Mouse (Mus musculus): ENCODE data around the gene Erbb2. TPM values are rescaled to one million over a fixed set of nuclear protein-coding genes. Genes with fewer than 3 reads are reported as not detected.
"Not testable (repeated sequence)": the region's sequence is repeated elsewhere in the genome, so short reads cannot be mapped to it uniquely, and the experiment has no call there.

The Erbb2 gene
- polyA plus RNA-seq, 1 experiment = 2.0 TPM

- Histone ChIP-seq H3K27ac (ENCODE audit: insufficient read depth, low read length) (no peak overlapping the region), H3K4me1 (ENCODE audit: control insufficient read depth, insufficient read depth, low read length) (no peaks in the 10 kb centered on the region), H3K4me3 (ENCODE audit: insufficient read depth, low read length) (no peak overlapping the region)
- no peak for TF ChIP-seq CTCF (IDR thresholded peaks at IDR 0.05; ENCODE audit: extremely low read depth, insufficient read depth, low read length)
- no peak for TF ChIP-seq POLR2A (IDR thresholded peaks at IDR 0.05; ENCODE audit: extremely low read depth, insufficient read depth, low read length)
Observed at GRCm38 (mm10) chr11:98373244-98373643, 39.0 kb upstream of the Erbb2 start.

- Histone ChIP-seq H3K27ac (ENCODE audit: insufficient read depth, low read length) (no peak overlapping the region), H3K4me1 (ENCODE audit: control insufficient read depth, insufficient read depth, low read length) (no peaks in the 10 kb centered on the region), H3K4me3 (ENCODE audit: insufficient read depth, low read length) (no peak overlapping the region)
- TF ChIP-seq POLR2A (IDR thresholded peaks at IDR 0.05; ENCODE audit: extremely low read depth, insufficient read depth, low read length) (no peak), CTCF (IDR thresholded peaks at IDR 0.05; ENCODE audit: extremely low read depth, insufficient read depth, low read length) (no peak)
Observed at GRCm38 (mm10) chr11:98374266-98374665, 38.0 kb upstream of the Erbb2 start.

GRCm38 (mm10) chr11:98376756-98377155 is 35.5 kb upstream of the Erbb2 start:
- Histone ChIP-seq H3K4me1 (ENCODE audit: control insufficient read depth, insufficient read depth, low read length) (no peaks in the 10 kb centered on the region), H3K4me3 (ENCODE audit: insufficient read depth, low read length) (no peak overlapping the region), H3K27ac (ENCODE audit: insufficient read depth, low read length) (no peak overlapping the region)
- no peak for TF ChIP-seq CTCF (IDR thresholded peaks at IDR 0.05; ENCODE audit: extremely low read depth, insufficient read depth, low read length)
- no peak for TF ChIP-seq POLR2A (IDR thresholded peaks at IDR 0.05; ENCODE audit: extremely low read depth, insufficient read depth, low read length)

GRCm38 (mm10) chr11:98377787-98378186 is 34.5 kb upstream of the Erbb2 start:
- TF ChIP-seq POLR2A (IDR thresholded peaks at IDR 0.05; ENCODE audit: extremely low read depth, insufficient read depth, low read length) = no peak
- no peak for TF ChIP-seq CTCF (IDR thresholded peaks at IDR 0.05; ENCODE audit: extremely low read depth, insufficient read depth, low read length)
- Histone ChIP-seq H3K4me1 (ENCODE audit: control insufficient read depth, insufficient read depth, low read length) (no peaks in the 10 kb centered on the region), H3K4me3 (ENCODE audit: insufficient read depth, low read length) (no peak overlapping the region), H3K27ac (ENCODE audit: insufficient read depth, low read length) (no peak overlapping the region)

- no peak overlapping the region for H3K27ac ChIP-seq (ENCODE audit: insufficient read depth, low read length)
- no peaks in the 10 kb centered on the region for H3K4me1 ChIP-seq (ENCODE audit: control insufficient read depth, insufficient read depth, low read length)
- H3K4me3 ChIP-seq (ENCODE audit: insufficient read depth, low read length) = no peak overlapping the region
- TF ChIP-seq POLR2A (IDR thresholded peaks at IDR 0.05; ENCODE audit: extremely low read depth, insufficient read depth, low read length) (no peak), CTCF (IDR thresholded peaks at IDR 0.05; ENCODE audit: extremely low read depth, insufficient read depth, low read length) (no peak)
Observed at GRCm38 (mm10) chr11:98379379-98379778, 32.9 kb upstream of the Erbb2 start.

GRCm38 (mm10) chr11:98380106-98380505 is 32.2 kb upstream of the Erbb2 start:
- TF ChIP-seq CTCF (IDR thresholded peaks at IDR 0.05; ENCODE audit: extremely low read depth, insufficient read depth, low read length) = no peak
- H3K4me3 ChIP-seq (ENCODE audit: insufficient read depth, low read length) = no peak overlapping the region
- no peak overlapping the region for H3K27ac ChIP-seq (ENCODE audit: insufficient read depth, low read length)
- no peaks in the 10 kb centered on the region for H3K4me1 ChIP-seq (ENCODE audit: control insufficient read depth, insufficient read depth, low read length)

GRCm38 (mm10) chr11:98381651-98382050 is 30.6 kb upstream of the Erbb2 start:
- Histone ChIP-seq H3K4me3 (ENCODE audit: insufficient read depth, low read length) (no peak overlapping the region), H3K4me1 (ENCODE audit: control insufficient read depth, insufficient read depth, low read length) (no peaks in the 10 kb centered on the region), H3K27ac (ENCODE audit: insufficient read depth, low read length) (no peak overlapping the region)
- TF ChIP-seq POLR2A (IDR thresholded peaks at IDR 0.05; ENCODE audit: extremely low read depth, insufficient read depth, low read length) (no peak), CTCF (IDR thresholded peaks at IDR 0.05; ENCODE audit: extremely low read depth, insufficient read depth, low read length) (no peak)

GRCm38 (mm10) chr11:98382405-98382804 is 29.9 kb upstream of the Erbb2 start:
- H3K27ac ChIP-seq (ENCODE audit: insufficient read depth, low read length); H3K4me1 ChIP-seq (ENCODE audit: control insufficient read depth, insufficient read depth, low read length); H3K4me3 ChIP-seq (ENCODE audit: insufficient read depth, low read length): not testable (repeated sequence)

GRCm38 (mm10) chr11:98383261-98384030 is 28.8 kb upstream of the Erbb2 start, which contains the start of gene Tcap:
Gene Tcap, plus strand, starts transcription at chr11:98383811.
- peak; percentile 44; the same call in 1 of the 2 replicates for TF ChIP-seq POLR2A (IDR thresholded peaks at IDR 0.05; ENCODE audit: extremely low read depth, insufficient read depth, low read length)
- no peak for TF ChIP-seq CTCF (IDR thresholded peaks at IDR 0.05; ENCODE audit: extremely low read depth, insufficient read depth, low read length)
- H3K27ac ChIP-seq (ENCODE audit: insufficient read depth, low read length) = 0 out of 2 replicates have a peak within 1 kb of the TSS, but pooled peaks have one; percentile 7
- no peak within 1 kb of the TSS for H3K4me3 ChIP-seq (ENCODE audit: insufficient read depth, low read length)
- no peaks in the 10 kb centered on the region for H3K4me1 ChIP-seq (ENCODE audit: control insufficient read depth, insufficient read depth, low read length)

GRCm38 (mm10) chr11:98384216-98384615 is 28.1 kb upstream of the Erbb2 start:
- no peaks in the 10 kb centered on the region for H3K4me1 ChIP-seq (ENCODE audit: control insufficient read depth, insufficient read depth, low read length)
- H3K4me3 ChIP-seq (ENCODE audit: insufficient read depth, low read length) = no peak overlapping the region
- 0 out of 2 replicates have a peak overlapping the region, but pooled peaks have one; percentile 7 for H3K27ac ChIP-seq (ENCODE audit: insufficient read depth, low read length)
- TF ChIP-seq CTCF (IDR thresholded peaks at IDR 0.05; ENCODE audit: extremely low read depth, insufficient read depth, low read length) = no peak
- TF ChIP-seq POLR2A (IDR thresholded peaks at IDR 0.05; ENCODE audit: extremely low read depth, insufficient read depth, low read length) = no peak
